Comparison of ENCODE assay signal across 18 mouse cellular contexts in genomic region chr7:81311130-81311529, GRCm38 (mm10).
"Had no signal": no experiment of that assay in that cellular context is flagged by ENCODE, and none has a peak within 500 bp of the region (broad histone marks: within the 10 kb centered on the region; RNA-seq: fewer than 3 reads in every experiment).

No protein-coding gene starts in this region.

- H3K9me3 ChIP-seq: limb, embryonic 10.5 days; limb, embryonic 13.5 days; midbrain, embryonic 13.5 days; stomach, embryonic 15.5 days had no signal

- H3K27me3 ChIP-seq: limb, embryonic 13.5 days; midbrain, embryonic 13.5 days; stomach, embryonic 15.5 days had no signal

- H3K4me3 ChIP-seq: layer of hippocampus, adult 2 months; limb, embryonic 10.5 days; limb, embryonic 13.5 days; midbrain, embryonic 13.5 days; stomach, embryonic 15.5 days had no signal

- H3K36me3 ChIP-seq: limb, embryonic 10.5 days; limb, embryonic 13.5 days; midbrain, embryonic 13.5 days; stomach, embryonic 15.5 days had no signal

- DNase-seq: kidney, adult 18-20 months; kidney, adult 9 months; kidney, postnatal 25 days; layer of hippocampus, adult 9-11 months; liver; liver, postnatal 0 days; lung, embryonic 14.5 days; right cerebral cortex, postnatal 25 days; spleen, adult 18-20 months; thymus, postnatal 25 days had no signal

- H3K9ac ChIP-seq: limb, embryonic 13.5 days; liver, embryonic 14.5 days; liver, postnatal 0 days; lung, embryonic 14.5 days; midbrain, embryonic 13.5 days; stomach, embryonic 15.5 days had no signal

- H3K4me1 ChIP-seq: limb, embryonic 13.5 days; midbrain, embryonic 13.5 days; stomach, embryonic 15.5 days had no signal

- ATAC-seq: liver, postnatal 0 days; lung, postnatal 0 days; midbrain, embryonic 13.5 days had no signal

- H3K27ac ChIP-seq: layer of hippocampus, adult 2 months; limb, embryonic 10.5 days; limb, embryonic 13.5 days; liver, embryonic 14.5 days; macrophage; midbrain, embryonic 13.5 days; stomach, embryonic 15.5 days had no signal

- H3K4me2 ChIP-seq: limb, embryonic 13.5 days; lung, embryonic 14.5 days; midbrain, embryonic 13.5 days; stomach, embryonic 15.5 days had no signal
